Mouse (Mus musculus) layer of hippocampus, adult 2 months (tissue): Measurements from ENCODE around the gene Ak5. TPM values are rescaled to one million over a fixed set of nuclear protein-coding genes. Genes with fewer than 3 reads are reported as not detected.

Source experiments
- DNase-seq, 2 experiments: peaks; one replicate each; pipeline ENCODE4 v3.0.0; 2022; ENCODE audit warnings: low spot score in 2 of 2
- H3K27ac ChIP-seq: fragments of 200-600 bp; 2 replicates; pipeline ENCODE4 v1.8.1; 2022
- H3K4me3 ChIP-seq: fragments of 200-600 bp; 2 replicates; pipeline ENCODE4 v1.8.1; 2022; ENCODE audit warnings: mild to moderate bottlenecking
- CTCF ChIP-seq: fragments of 200-600 bp; conservative IDR thresholded peaks from 2 replicates; pipeline ENCODE4 v1.8.1; 2022; ENCODE audit warnings: antibody characterized with exemption, mild to moderate bottlenecking, moderate library complexity
- total RNA-seq, 2 experiments: library from RNA; stranded (reverse); gene quantifications; 2 replicates each; pipeline ENCODE4 v1.2.3; 2021

Gene Ak5
- total RNA-seq, 2 experiments from 2014 or later, result 245 to 266 TPM

GRCm38 (mm10) chr3:152577273-152577672 is 90.9 kb downstream of the Ak5 start:
- TF ChIP-seq CTCF, result no peak
- Histone ChIP-seq H3K27ac (no peak overlapping the region), H3K4me3 (no peak overlapping the region)
- no peak for DNase-seq

- TF ChIP-seq CTCF, result no peak
Observed at GRCm38 (mm10) chr3:152569242-152569605, 98.9 kb downstream of the Ak5 start.

GRCm38 (mm10) chr3:152568455-152569241 is 99.5 kb downstream of the Ak5 start:
- TF ChIP-seq CTCF, result no peak
- Histone ChIP-seq H3K4me3 (no peak overlapping the region), H3K27ac (no peak overlapping the region)
- no peak for DNase-seq

More at GRCm38 (mm10) chr3:152569242-152569605, 98.9 kb downstream of the Ak5 start:
- Histone ChIP-seq H3K4me3 (no peak overlapping the region), H3K27ac (no peak overlapping the region)
- DNase-seq, result no peak

- no peak for DNase-seq
- no peak overlapping the region for H3K27ac ChIP-seq
- TF ChIP-seq CTCF, result no peak
- no peak overlapping the region for H3K4me3 ChIP-seq
Observed at GRCm38 (mm10) chr3:152564516-152565113, 103.5 kb downstream of the Ak5 start.

- no peak for TF ChIP-seq CTCF
- Histone ChIP-seq H3K4me3 (no peak overlapping the region), H3K27ac (no peak overlapping the region)
- no peak for DNase-seq
Observed at GRCm38 (mm10) chr3:152563833-152564232, 104.3 kb downstream of the Ak5 start.

GRCm38 (mm10) chr3:152561708-152562107 is 106.5 kb downstream of the Ak5 start:
- no peak for TF ChIP-seq CTCF
- H3K4me3 ChIP-seq, result no peak overlapping the region

GRCm38 (mm10) chr3:152559295-152559694 is 108.9 kb downstream of the Ak5 start:
- Histone ChIP-seq H3K4me3 (no peak overlapping the region), H3K27ac (no peak overlapping the region)
- no peak for DNase-seq
- TF ChIP-seq CTCF, result no peak

More at GRCm38 (mm10) chr3:152561708-152562107, 106.5 kb downstream of the Ak5 start:
- H3K27ac ChIP-seq, result no peak overlapping the region
- DNase-seq, result no peak

GRCm38 (mm10) chr3:152558106-152558505 is 110.1 kb downstream of the Ak5 start:
- DNase-seq, result no peak
- TF ChIP-seq CTCF, result no peak
- Histone ChIP-seq H3K27ac (no peak overlapping the region), H3K4me3 (no peak overlapping the region)

- H3K27ac ChIP-seq, result no peak overlapping the region
- DNase-seq, result peak in 1 of 2 experiments; percentile 4
- TF ChIP-seq CTCF, result no peak
- H3K4me3 ChIP-seq, result no peak overlapping the region
Observed at GRCm38 (mm10) chr3:152557659-152558058, 110.5 kb downstream of the Ak5 start.

- H3K4me3 ChIP-seq, result no peak overlapping the region
- H3K27ac ChIP-seq, result peak overlapping the region; percentile 52
- peak in 1 of 2 experiments; percentile 32 for DNase-seq
- TF ChIP-seq CTCF, result peak; percentile 74
Observed at GRCm38 (mm10) chr3:152556919-152557318, 111.2 kb downstream of the Ak5 start.

GRCm38 (mm10) chr3:152556435-152556834 is 111.7 kb downstream of the Ak5 start:
- H3K4me3 ChIP-seq, result no peak overlapping the region
- TF ChIP-seq CTCF, result no peak
- no peak for DNase-seq
- H3K27ac ChIP-seq, result peak overlapping the region; percentile 52

- TF ChIP-seq CTCF, result no peak
- Histone ChIP-seq H3K27ac (no peak overlapping the region), H3K4me3 (no peak overlapping the region)
- DNase-seq, result no peak
Observed at GRCm38 (mm10) chr3:152555216-152555615, 112.9 kb downstream of the Ak5 start.

GRCm38 (mm10) chr3:152554366-152554765 is 113.8 kb downstream of the Ak5 start:
- DNase-seq, result no peak
- no peak overlapping the region for H3K4me3 ChIP-seq
- no peak for TF ChIP-seq CTCF
- H3K27ac ChIP-seq, result no peak overlapping the region

GRCm38 (mm10) chr3:152552641-152553040 is 115.5 kb downstream of the Ak5 start:
- H3K27ac ChIP-seq, result no peak overlapping the region
- no peak for TF ChIP-seq CTCF
- no peak for DNase-seq
- H3K4me3 ChIP-seq, result no peak overlapping the region
